8 mouse cellular contexts compared by ENCODE assay signal in genomic region chr3:36209776-36210555, GRCm38 (mm10). TPM values are rescaled to one million over a fixed set of nuclear protein-coding genes. Genes with fewer than 3 reads are reported as not detected.
A peak's percentile ranks its signal among the peaks of the same experiment; 100 is the strongest.
DNase-seq lines count a peak whose midpoint lies in the region; ATAC-seq and TF ChIP-seq lines count a peak whose summit lies in the region.

No protein-coding gene starts in this region.

- ATAC-seq in heart, postnatal 0 days (ENCODE audit: insufficient read depth, low read depth), result no peak
- ATAC-seq in Patski, result peak; percentile 60
- ATAC-seq in hindbrain, embryonic 15.5 days (ENCODE audit: low FRiP score, low read depth), result peak; percentile 86
- ATAC-seq in limb, embryonic 13.5 days (ENCODE audit: low FRiP score, low read depth), result peak; percentile 74
- ATAC-seq in monocyte, adult 5-6 weeks (replicated peaks; ENCODE audit: insufficient number of reproducible peaks, low FRiP score, low TSS enrichment, poor library complexity, severe bottlenecking), result no peak

- no peak for TF ChIP-seq EP300 in heart, postnatal 0 days (IDR thresholded peaks at IDR 0.05; ENCODE audit: low read depth)

- H3K36me3 ChIP-seq in heart, postnatal 0 days (replicated peaks; ENCODE audit: control insufficient read depth, insufficient read depth, low read length), result no peaks in the 10 kb centered on the region
- H3K36me3 ChIP-seq in hindbrain, embryonic 15.5 days, result no peaks in the 10 kb centered on the region
- H3K36me3 ChIP-seq in limb, embryonic 13.5 days, result no peaks in the 10 kb centered on the region

- DNase-seq in heart, postnatal 0 days (ENCODE audit: low spot score), result peak; percentile 35
- DNase-seq in heart, adult 11 months, result no peak
- DNase-seq in Patski (ENCODE audit: low read depth, low spot score), result no peak
- DNase-seq in embryo, embryonic 10.5 days (ENCODE audit: low spot score), result peak; percentile 69
- DNase-seq in retina, adult 2 months (ENCODE audit: low read depth, low spot score), result peak; percentile 28

- in situ Hi-C loops in Patski (cut with MboI; ENCODE audit: low pct_unique_long_range_greater_than_20kb), result loop anchor here (5.0 kb wide), 2 partner anchors 232 to 287 kb away; no protein-coding TSS in a partner anchor

- H3K4me1 ChIP-seq in heart, postnatal 0 days (ENCODE audit: control insufficient read depth, insufficient read depth), result no peaks in the 10 kb centered on the region
- no peaks in the 10 kb centered on the region for H3K4me1 ChIP-seq in hindbrain, embryonic 15.5 days (replicated peaks)
- no peaks in the 10 kb centered on the region for H3K4me1 ChIP-seq in limb, embryonic 13.5 days

- no peak overlapping the region for H3K4me3 ChIP-seq in heart, postnatal 0 days (ENCODE audit: low read depth, low read length)
- H3K4me3 ChIP-seq in hindbrain, embryonic 15.5 days, result no peak overlapping the region
- H3K4me3 ChIP-seq in limb, embryonic 13.5 days, result no peak overlapping the region

- POLR2A ChIA-PET in Patski (lab: Charles Lee), result no interaction called here

- no peak overlapping the region for H3K4me2 ChIP-seq in heart, postnatal 0 days (ENCODE audit: low read depth, low read length)
- H3K4me2 ChIP-seq in hindbrain, embryonic 15.5 days, result 0 out of 2 replicates have a peak overlapping the region, but pooled peaks have one; percentile 6
- H3K4me2 ChIP-seq in limb, embryonic 13.5 days (replicated peaks), result no peak overlapping the region

- no peaks in the 10 kb centered on the region for H3K27me3 ChIP-seq in heart, postnatal 0 days (ENCODE audit: control insufficient read depth, insufficient read depth, low read length)
- peaks cover 19% of the 10 kb centered on the region for H3K27me3 ChIP-seq in Patski
- no peaks in the 10 kb centered on the region for H3K27me3 ChIP-seq in hindbrain, embryonic 15.5 days
- no peaks in the 10 kb centered on the region for H3K27me3 ChIP-seq in limb, embryonic 13.5 days

- CTCF ChIA-PET in Patski (lab: Charles Lee), result interaction anchor here (0.7 to 5.1 kb wide), 26 partner anchors 8 to 332 kb away, joined by 3 to 94 read pairs (median 4); no protein-coding TSS in a partner anchor

- no peaks in the 10 kb centered on the region for H3K9me3 ChIP-seq in heart, postnatal 0 days (replicated peaks; ENCODE audit: control insufficient read depth, low read length)
- H3K9me3 ChIP-seq in hindbrain, embryonic 15.5 days, result no peaks in the 10 kb centered on the region
- H3K9me3 ChIP-seq in limb, embryonic 13.5 days, result no peaks in the 10 kb centered on the region

- no peak overlapping the region for H3K9ac ChIP-seq in heart, postnatal 0 days (replicated peaks; ENCODE audit: low read depth, low read length)
- no peak overlapping the region for H3K9ac ChIP-seq in hindbrain, embryonic 15.5 days
- H3K9ac ChIP-seq in limb, embryonic 13.5 days, result no peak overlapping the region

- TF ChIP-seq CTCF in heart, postnatal 0 days (IDR thresholded peaks at IDR 0.05; ENCODE audit: low read depth), result peak; percentile 53
- peak; percentile 75 for TF ChIP-seq CTCF in Patski (IDR thresholded peaks at IDR 0.05)

- H3K27ac ChIP-seq in heart, postnatal 0 days (ENCODE audit: low read depth), result no peak overlapping the region
- no peak overlapping the region for H3K27ac ChIP-seq in hindbrain, embryonic 15.5 days (replicated peaks)
- no peak overlapping the region for H3K27ac ChIP-seq in limb, embryonic 13.5 days

- whole genome bisulfite sequencing in heart, postnatal 0 days, result 57% methylated on average over 11 of the region's 11 CpGs
- 59% methylated on average over 11 of the region's 11 CpGs for WGBS in hindbrain, embryonic 15.5 days
- WGBS in limb, embryonic 13.5 days, result 60% methylated on average over 11 of the region's 11 CpGs

RNA-seq across cellular contexts. Expression of gene Qrfpr, which starts 12.1 kb away (rescaled TPM):
- not detected in 2 replicates for total RNA-seq in heart, postnatal 0 days (2014; rRNA removed; ENCODE audit: low replicate concordance)
- polyA plus RNA-seq in heart, postnatal 0 days (2015; fragmentation: Nextera tagmentation; extraction: Ambion mirVana), result 0.25 and 0.30 TPM in 2 replicates
- polyA plus RNA-seq in Patski (2021), result not detected
- 1.6 and 2.4 TPM in 2 replicates for polyA plus RNA-seq in hindbrain, embryonic 15.5 days (2015; fragmentation: Nextera tagmentation; extraction: Ambion mirVana)
- 0.39 and 0.61 TPM in 2 replicates for polyA plus RNA-seq in limb, embryonic 13.5 days (2015; fragmentation: Nextera tagmentation; extraction: Ambion mirVana)
- not detected in 3 replicates for total RNA-seq in monocyte, adult 5-6 weeks (2017)

RNA-seq across cellular contexts. Expression of gene D3Ertd254e, which starts 59.1 kb away (rescaled TPM):
- 4.1 and 4.9 TPM in 2 replicates for total RNA-seq in heart, postnatal 0 days (2014; rRNA removed; ENCODE audit: low replicate concordance)
- polyA plus RNA-seq in heart, postnatal 0 days (2015; fragmentation: Nextera tagmentation; extraction: Ambion mirVana), result 3.0 and 3.4 TPM in 2 replicates
- 10.2 TPM for polyA plus RNA-seq in Patski (2021)
- polyA plus RNA-seq in hindbrain, embryonic 15.5 days (2015; fragmentation: Nextera tagmentation; extraction: Ambion mirVana), result 15.3 and 15.5 TPM in 2 replicates
- 10.3 and 10.7 TPM in 2 replicates for polyA plus RNA-seq in limb, embryonic 13.5 days (2015; fragmentation: Nextera tagmentation; extraction: Ambion mirVana)
- 1.2 to 3.4 TPM (median 3.0 TPM) in 3 replicates for total RNA-seq in monocyte, adult 5-6 weeks (2017)

Comparison
In these comparisons a context has a peak if more than half of its experiments do, and no peak if none do; other contexts are left out.
1. DNase-seq: peak in heart, postnatal 0 days (single experiment), embryo, embryonic 10.5 days (single experiment) and retina, adult 2 months (single experiment); none in heart, adult 11 months (single experiment) and Patski (single experiment).
2. ATAC-seq: peak in Patski (single experiment), hindbrain, embryonic 15.5 days (single experiment) and limb, embryonic 13.5 days (single experiment); none in heart, postnatal 0 days (single experiment) and monocyte, adult 5-6 weeks (single experiment).